Mouse (Mus musculus) right cerebral cortex, postnatal 14 days (tissue): Measurements from ENCODE around the gene Gm20388.
A peak's percentile ranks its signal among the peaks of the same experiment; 100 is the strongest.

Source experiments
- DNase-seq: peaks from one replicate; pipeline ENCODE4 v3.0.0; 2022

Gm20388 gene

GRCm38 (mm10) chr8:122529159-122529558 is 2618.5 kb downstream of the Gm20388 start:
- no peak for DNase-seq

GRCm38 (mm10) chr8:122531312-122531711 is 2620.7 kb downstream of the Gm20388 start:
- no peak for DNase-seq

- no peak for DNase-seq
Observed at GRCm38 (mm10) chr8:122537033-122537432, 2626.4 kb downstream of the Gm20388 start.

- no peak for DNase-seq
Observed at GRCm38 (mm10) chr8:122537812-122538211, 2627.2 kb downstream of the Gm20388 start.

GRCm38 (mm10) chr8:122538310-122539076 is 2627.9 kb downstream of the Gm20388 start:
- no peak for DNase-seq

GRCm38 (mm10) chr8:122544138-122544537 is 2633.5 kb downstream of the Gm20388 start:
- no peak for DNase-seq

- DNase-seq: no peak
Observed at GRCm38 (mm10) chr8:122546066-122546755, 2635.6 kb downstream of the Gm20388 start.

GRCm38 (mm10) chr8:122546811-122547453 is 2636.3 kb downstream of the Gm20388 start:
- no peak for DNase-seq

- no peak for DNase-seq
Observed at GRCm38 (mm10) chr8:122547815-122548214, 2637.2 kb downstream of the Gm20388 start.

GRCm38 (mm10) chr8:122548331-122548730 is 2637.7 kb downstream of the Gm20388 start:
- no peak for DNase-seq

GRCm38 (mm10) chr8:122548891-122549439 is 2638.3 kb downstream of the Gm20388 start:
- no peak for DNase-seq

GRCm38 (mm10) chr8:122550234-122550994 is 2639.8 kb downstream of the Gm20388 start:
- DNase-seq: no peak

- DNase-seq: no peak
Observed at GRCm38 (mm10) chr8:122550995-122551264, 2640.3 kb downstream of the Gm20388 start.

- peak; percentile 89 for DNase-seq
Observed at GRCm38 (mm10) chr8:122551265-122552051, 2640.8 kb downstream of the Gm20388 start, which contains the start of gene Piezo1. Gene Piezo1 (minus strand): TSS chr8:122551329.

- peak; percentile 74 for DNase-seq
Observed at GRCm38 (mm10) chr8:122554786-122555185, 2644.1 kb downstream of the Gm20388 start.

GRCm38 (mm10) chr8:122556030-122557009 is 2645.7 kb downstream of the Gm20388 start:
- DNase-seq: no peak

- no peak for DNase-seq
Observed at GRCm38 (mm10) chr8:122557248-122558038, 2646.8 kb downstream of the Gm20388 start.

- no peak for DNase-seq
Observed at GRCm38 (mm10) chr8:122558671-122559349, 2648.2 kb downstream of the Gm20388 start.

GRCm38 (mm10) chr8:122561199-122561598 is 2650.6 kb downstream of the Gm20388 start:
- no peak for DNase-seq
